Mouse (Mus musculus): Measurements from ENCODE around the gene Mtx1. TPM values are rescaled to one million over a fixed set of nuclear protein-coding genes. Genes with fewer than 3 reads are reported as not detected.

Gene Mtx1
- polyA plus RNA-seq, 1 experiment from 2014 or later = 188 TPM

DNA sequence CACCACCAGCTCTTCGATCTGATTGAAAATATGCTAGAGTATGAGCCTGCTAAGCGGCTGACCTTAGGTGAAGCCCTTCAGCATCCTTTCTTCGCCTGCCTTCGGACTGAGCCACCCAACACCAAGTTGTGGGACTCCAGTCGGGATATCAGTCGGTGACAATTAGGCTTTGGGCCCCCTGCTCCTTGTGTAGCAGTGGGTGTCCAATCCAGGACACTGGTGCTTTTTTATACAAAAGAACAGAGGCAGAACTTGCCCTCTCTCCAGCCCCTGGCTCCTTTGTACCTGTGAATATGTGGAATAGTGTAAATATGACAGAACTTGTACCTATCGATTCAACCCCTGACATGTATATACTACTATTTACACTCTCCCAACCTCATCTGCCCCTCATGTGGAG lies 50.5 kb downstream of the Mtx1 start:
- WGBS = 82% methylated on average over 7 of the region's 7 CpGs
- Histone ChIP-seq H3K36me3 (ENCODE audit: control insufficient read depth, insufficient read depth, low read length) (peaks cover 55% of the 10 kb centered on the region), H3K4me3 (ENCODE audit: low read length) (no peak overlapping the region), H3K4me2 (ENCODE audit: low read depth, low read length) (no peak overlapping the region), H3K9ac (ENCODE audit: low read length) (no peak overlapping the region), H3K27ac (ENCODE audit: low read length) (no peak overlapping the region), H3K4me1 (replicated peaks; ENCODE audit: control insufficient read depth, insufficient read depth, low read length) (peaks cover 8% of the 10 kb centered on the region), H3K27me3 (ENCODE audit: control insufficient read depth, insufficient read depth, low read depth, low read length) (no peaks in the 10 kb centered on the region), H3K9me3 (ENCODE audit: control insufficient read depth, low read length) (no peaks in the 10 kb centered on the region)
- no peak for ATAC-seq (ENCODE audit: low read depth)

DNA sequence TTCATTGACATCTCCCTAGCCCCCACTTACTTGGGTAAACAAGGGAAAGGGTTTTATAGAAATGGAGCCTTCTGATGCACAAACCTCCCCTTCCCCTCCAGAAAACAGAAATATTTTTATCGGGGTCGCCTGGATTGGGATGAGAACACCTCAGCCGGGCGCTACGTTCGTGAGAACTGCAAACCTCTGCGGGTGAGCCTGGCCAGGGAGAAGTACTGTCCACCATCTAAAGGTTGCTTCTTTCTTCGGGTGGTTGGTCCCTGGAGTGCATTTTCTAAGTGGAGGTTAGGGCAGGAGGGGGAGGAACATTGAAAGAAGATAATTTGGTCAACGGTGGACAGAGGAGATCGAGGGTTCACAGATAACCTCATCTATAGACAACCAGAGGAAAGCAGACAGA lies 51.3 kb downstream of the Mtx1 start:
- no peak overlapping the region for H3K4me2 ChIP-seq (ENCODE audit: low read depth, low read length)
- no peak overlapping the region for H3K9ac ChIP-seq (ENCODE audit: low read length)
- H3K4me1 ChIP-seq (replicated peaks; ENCODE audit: control insufficient read depth, insufficient read depth, low read length) = peaks cover 8% of the 10 kb centered on the region
- ATAC-seq (ENCODE audit: low read depth) = no peak
- no peaks in the 10 kb centered on the region for H3K9me3 ChIP-seq (ENCODE audit: control insufficient read depth, low read length)
- H3K27ac ChIP-seq (ENCODE audit: low read length) = no peak overlapping the region
- peaks cover 53% of the 10 kb centered on the region for H3K36me3 ChIP-seq (ENCODE audit: control insufficient read depth, insufficient read depth, low read length)
- H3K27me3 ChIP-seq (ENCODE audit: control insufficient read depth, insufficient read depth, low read depth, low read length) = no peaks in the 10 kb centered on the region
- no peak overlapping the region for H3K4me3 ChIP-seq (ENCODE audit: low read length)
- 89% methylated on average over 10 of the region's 10 CpGs for WGBS

DNA sequence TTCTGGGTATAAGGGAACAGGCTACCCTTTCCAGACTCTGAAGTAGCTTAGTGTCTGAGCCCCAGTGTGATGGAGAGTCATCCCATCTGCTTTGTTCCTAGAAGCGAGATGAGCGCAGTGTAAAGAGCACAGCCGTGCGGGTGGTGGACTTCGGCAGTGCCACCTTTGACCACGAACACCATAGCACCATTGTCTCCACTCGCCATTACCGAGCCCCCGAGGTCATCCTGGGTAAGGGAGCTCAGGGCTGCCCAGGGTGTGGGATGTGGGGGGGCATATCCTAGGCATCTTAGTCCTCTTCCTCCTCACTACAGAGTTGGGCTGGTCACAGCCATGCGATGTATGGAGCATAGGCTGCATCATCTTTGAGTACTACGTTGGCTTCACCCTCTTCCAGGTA lies 52.0 kb downstream of the Mtx1 start:
- peaks cover 54% of the 10 kb centered on the region for H3K36me3 ChIP-seq (ENCODE audit: control insufficient read depth, insufficient read depth, low read length)
- H3K4me1 ChIP-seq (replicated peaks; ENCODE audit: control insufficient read depth, insufficient read depth, low read length) = peaks cover 8% of the 10 kb centered on the region
- no peak overlapping the region for H3K4me2 ChIP-seq (ENCODE audit: low read depth, low read length)
- no peak overlapping the region for H3K27ac ChIP-seq (ENCODE audit: low read length)
- WGBS = 90% methylated on average over 11 of the region's 11 CpGs
- no peaks in the 10 kb centered on the region for H3K27me3 ChIP-seq (ENCODE audit: control insufficient read depth, insufficient read depth, low read depth, low read length)
- no peak overlapping the region for H3K9ac ChIP-seq (ENCODE audit: low read length)
- H3K9me3 ChIP-seq (ENCODE audit: control insufficient read depth, low read length) = no peaks in the 10 kb centered on the region
- no peak overlapping the region for H3K4me3 ChIP-seq (ENCODE audit: low read length)
- ATAC-seq (ENCODE audit: low read depth) = no peak

DNA sequence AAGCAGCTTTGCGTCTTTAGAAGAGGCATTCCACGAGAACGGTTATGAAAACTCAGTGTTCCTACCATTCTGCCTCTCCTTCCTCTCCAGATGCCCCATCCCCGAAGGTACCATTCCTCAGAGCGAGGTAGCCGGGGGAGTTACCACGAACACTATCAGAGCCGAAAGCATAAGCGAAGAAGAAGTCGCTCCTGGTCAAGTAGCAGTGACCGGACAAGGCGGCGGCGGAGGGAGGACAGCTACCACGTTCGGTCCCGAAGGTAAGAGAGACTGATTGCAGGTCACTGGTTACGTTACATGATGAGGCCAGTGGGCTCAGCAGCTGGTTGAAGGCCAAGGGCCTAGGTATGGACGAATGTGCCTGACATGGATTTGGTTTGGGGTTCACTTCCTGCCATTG lies 59.9 kb downstream of the Mtx1 start:
- Histone ChIP-seq H3K27ac (ENCODE audit: low read length) (no peak overlapping the region), H3K4me1 (replicated peaks; ENCODE audit: control insufficient read depth, insufficient read depth, low read length) (peaks cover 16% of the 10 kb centered on the region), H3K4me2 (ENCODE audit: low read depth, low read length) (no peak overlapping the region), H3K36me3 (ENCODE audit: control insufficient read depth, insufficient read depth, low read length) (peaks cover 33% of the 10 kb centered on the region), H3K9ac (ENCODE audit: low read length) (no peak overlapping the region), H3K4me3 (ENCODE audit: low read length) (no peak overlapping the region), H3K27me3 (ENCODE audit: control insufficient read depth, insufficient read depth, low read depth, low read length) (no peaks in the 10 kb centered on the region), H3K9me3 (ENCODE audit: control insufficient read depth, low read length) (no peaks in the 10 kb centered on the region)
- 90% methylated on average over 19 of the region's 19 CpGs for WGBS
- no peak for ATAC-seq (ENCODE audit: low read depth)

DNA sequence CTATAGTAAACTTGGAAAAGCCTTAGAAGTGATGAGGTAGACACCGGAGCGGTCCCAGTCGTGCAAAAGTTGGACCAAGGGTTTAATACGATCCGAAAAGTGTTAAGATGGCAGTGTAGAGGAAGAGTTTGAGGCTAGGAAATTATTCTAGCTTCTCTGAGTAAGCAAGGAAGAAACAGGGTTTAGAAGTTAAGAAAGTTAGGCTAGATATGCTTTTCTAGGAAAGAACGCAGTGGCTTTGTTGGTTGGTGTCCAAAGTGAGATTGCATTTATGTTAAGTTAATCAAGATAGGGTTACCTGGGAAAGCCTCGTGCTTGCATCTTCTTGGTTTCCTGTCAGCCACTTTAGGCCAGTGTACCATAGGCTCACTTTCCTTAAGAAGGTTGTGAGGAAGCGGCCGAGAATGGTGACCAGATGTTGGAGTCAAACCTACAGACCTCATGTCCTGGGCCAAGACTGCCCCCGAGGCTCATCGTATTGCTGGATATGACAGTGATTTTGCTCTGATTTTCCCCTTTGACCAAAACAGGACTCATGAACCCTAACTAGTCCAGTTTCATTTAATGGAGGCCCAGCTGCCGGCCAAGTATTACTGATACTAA lies 61.5 kb downstream of the Mtx1 start:
- Histone ChIP-seq H3K36me3 (ENCODE audit: control insufficient read depth, insufficient read depth, low read length) (peaks cover 23% of the 10 kb centered on the region), H3K4me3 (ENCODE audit: low read length) (peak overlapping the region; percentile 87), H3K27ac (ENCODE audit: low read length) (peak overlapping the region; percentile 97), H3K27me3 (ENCODE audit: control insufficient read depth, insufficient read depth, low read depth, low read length) (no peaks in the 10 kb centered on the region), H3K4me2 (ENCODE audit: low read depth, low read length) (peak overlapping the region; percentile 71), H3K4me1 (replicated peaks; ENCODE audit: control insufficient read depth, insufficient read depth, low read length) (peaks cover 17% of the 10 kb centered on the region), H3K9me3 (ENCODE audit: control insufficient read depth, low read length) (no peaks in the 10 kb centered on the region), H3K9ac (ENCODE audit: low read length) (peak overlapping the region; percentile 99)
- ATAC-seq (ENCODE audit: low read depth) = no peak
- 12% methylated on average over 12 of the region's 12 CpGs for WGBS

DNA sequence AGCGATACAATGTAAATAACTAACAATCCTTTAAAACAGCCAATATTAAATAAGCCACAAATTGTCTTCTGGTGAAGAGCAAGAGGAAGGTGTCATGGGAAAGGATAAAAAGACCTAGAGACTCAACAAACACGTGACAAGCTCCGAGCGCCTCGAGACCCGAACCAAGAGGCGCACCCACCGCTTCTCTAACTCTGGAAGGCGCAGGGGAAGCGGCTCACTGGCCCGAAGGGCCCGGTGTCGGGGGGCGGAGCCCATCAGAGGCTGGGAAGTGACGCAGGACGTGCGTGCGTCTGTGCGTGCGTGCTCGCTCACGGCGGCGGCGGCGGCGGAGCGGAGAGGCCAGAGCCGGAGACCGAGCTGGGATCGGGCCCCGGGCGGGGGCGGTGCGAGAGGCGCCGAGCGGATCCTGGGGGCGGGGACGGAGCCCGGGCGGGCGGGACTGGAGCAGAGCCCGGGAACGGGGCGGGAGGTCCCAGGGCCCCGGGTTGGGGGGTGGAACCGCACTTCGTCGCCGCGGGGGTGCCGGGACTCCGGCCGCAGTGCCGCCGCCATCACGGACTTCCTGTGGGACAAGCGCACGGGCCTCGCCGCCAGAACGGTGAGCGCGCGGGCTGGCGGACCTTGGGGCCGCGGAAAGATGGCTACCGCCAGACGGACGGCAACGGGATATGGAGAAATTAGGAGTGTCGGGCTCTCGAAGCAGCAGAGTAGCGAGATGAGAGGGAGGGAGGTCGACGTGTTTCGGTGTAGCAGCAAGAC lies 62.2 kb downstream of the Mtx1 start, which contains the start of gene Clk2:
Clk2 (plus strand) TSS at position 290 of the 762 bp plus-strand sequence.
- Histone ChIP-seq H3K9me3 (ENCODE audit: control insufficient read depth, low read length) (no peaks in the 10 kb centered on the region), H3K27ac (ENCODE audit: low read length) (peak within 1 kb of the TSS; percentile 97), H3K4me3 (ENCODE audit: low read length) (peak within 1 kb of the TSS; percentile 87), H3K4me1 (replicated peaks; ENCODE audit: control insufficient read depth, insufficient read depth, low read length) (peaks cover 23% of the 10 kb centered on the region), H3K9ac (ENCODE audit: low read length) (peak within 1 kb of the TSS; percentile 99), H3K36me3 (ENCODE audit: control insufficient read depth, insufficient read depth, low read length) (peaks cover 16% of the 10 kb centered on the region), H3K27me3 (ENCODE audit: control insufficient read depth, insufficient read depth, low read depth, low read length) (no peaks in the 10 kb centered on the region), H3K4me2 (ENCODE audit: low read depth, low read length) (peak within 1 kb of the TSS; percentile 71)
- WGBS = under 1% methylated on average over 74 of the region's 79 CpGs
- peak; percentile 98 for ATAC-seq (ENCODE audit: low read depth)

DNA sequence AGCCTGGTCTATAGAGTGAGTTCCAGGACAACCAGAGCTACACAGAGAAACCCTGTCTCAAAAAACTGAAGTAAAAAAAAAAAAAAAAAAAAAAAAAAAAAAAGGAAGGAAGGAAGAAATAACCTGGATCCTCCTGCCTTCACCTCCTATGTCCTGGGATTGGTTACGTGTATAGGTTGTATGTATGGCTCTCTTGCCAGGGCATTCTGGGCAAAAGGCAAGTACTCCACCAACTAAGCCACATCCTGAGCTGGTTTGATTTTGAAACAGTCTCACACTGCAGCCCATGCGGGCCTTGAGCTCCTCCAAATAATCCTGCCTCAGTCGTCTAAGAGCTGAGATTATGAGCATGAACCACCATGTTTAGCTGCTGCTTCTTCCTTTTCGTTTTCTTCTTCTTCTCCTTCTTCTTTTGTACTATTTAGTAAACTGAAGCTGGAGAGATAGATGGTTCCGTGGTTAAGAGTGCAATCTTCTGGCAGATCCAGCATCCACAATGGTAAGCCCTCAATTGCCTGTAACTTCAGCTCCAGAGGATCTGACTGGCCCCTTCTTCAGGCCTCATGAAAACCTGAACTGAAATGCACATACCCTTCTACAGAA lies 63.1 kb downstream of the Mtx1 start:
- no peaks in the 10 kb centered on the region for H3K9me3 ChIP-seq (ENCODE audit: control insufficient read depth, low read length)
- peaks cover 7% of the 10 kb centered on the region for H3K36me3 ChIP-seq (ENCODE audit: control insufficient read depth, insufficient read depth, low read length)
- no peak overlapping the region for H3K27ac ChIP-seq (ENCODE audit: low read length)
- 68% methylated on average over 5 of the region's 5 CpGs for WGBS
- peak overlapping the region; percentile 71 for H3K4me2 ChIP-seq (ENCODE audit: low read depth, low read length)
- peaks cover 28% of the 10 kb centered on the region for H3K4me1 ChIP-seq (replicated peaks; ENCODE audit: control insufficient read depth, insufficient read depth, low read length)
- peaks cover under 1% of the 10 kb centered on the region; the same call in 1 of the 2 replicates for H3K27me3 ChIP-seq (ENCODE audit: control insufficient read depth, insufficient read depth, low read depth, low read length)
- peak overlapping the region; percentile 99 for H3K9ac ChIP-seq (ENCODE audit: low read length)
- peak overlapping the region; percentile 87 for H3K4me3 ChIP-seq (ENCODE audit: low read length)
- no peak for ATAC-seq (ENCODE audit: low read depth)

DNA sequence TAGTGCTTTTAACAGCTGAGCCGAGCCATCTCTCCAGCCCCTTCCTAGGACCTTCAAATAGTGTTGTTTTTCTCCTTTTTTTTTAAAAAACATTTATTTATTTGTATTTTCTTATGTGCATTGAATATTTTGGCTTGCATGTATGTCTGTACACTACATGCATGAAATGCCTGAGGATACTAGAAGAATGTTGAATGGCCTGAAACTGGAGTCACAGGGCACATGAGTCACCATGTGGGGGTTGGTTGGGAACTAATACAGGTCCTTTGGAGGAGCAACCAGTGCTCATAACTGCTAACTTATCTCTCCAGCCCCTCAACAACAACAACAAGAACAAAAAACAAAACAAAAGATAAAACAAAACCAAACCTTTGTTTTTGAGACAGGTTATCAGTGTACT lies 63.8 kb downstream of the Mtx1 start:
- Histone ChIP-seq H3K36me3 (ENCODE audit: control insufficient read depth, insufficient read depth, low read length) (0 out of 2 replicates have a peak, but pooled peaks cover 2% of the 10 kb centered on the region), H3K9me3 (ENCODE audit: control insufficient read depth, low read length) (no peaks in the 10 kb centered on the region), H3K27ac (ENCODE audit: low read length) (no peak overlapping the region), H3K4me2 (ENCODE audit: low read depth, low read length) (no peak overlapping the region), H3K9ac (ENCODE audit: low read length) (no peak overlapping the region), H3K4me1 (replicated peaks; ENCODE audit: control insufficient read depth, insufficient read depth, low read length) (peaks cover 28% of the 10 kb centered on the region), H3K27me3 (ENCODE audit: control insufficient read depth, insufficient read depth, low read depth, low read length) (peaks cover 2% of the 10 kb centered on the region; the same call in 1 of the 2 replicates), H3K4me3 (ENCODE audit: low read length) (no peak overlapping the region)
- no peak for ATAC-seq (ENCODE audit: low read depth)
- WGBS = 76% methylated on average over 1 of the region's 1 CpGs

DNA sequence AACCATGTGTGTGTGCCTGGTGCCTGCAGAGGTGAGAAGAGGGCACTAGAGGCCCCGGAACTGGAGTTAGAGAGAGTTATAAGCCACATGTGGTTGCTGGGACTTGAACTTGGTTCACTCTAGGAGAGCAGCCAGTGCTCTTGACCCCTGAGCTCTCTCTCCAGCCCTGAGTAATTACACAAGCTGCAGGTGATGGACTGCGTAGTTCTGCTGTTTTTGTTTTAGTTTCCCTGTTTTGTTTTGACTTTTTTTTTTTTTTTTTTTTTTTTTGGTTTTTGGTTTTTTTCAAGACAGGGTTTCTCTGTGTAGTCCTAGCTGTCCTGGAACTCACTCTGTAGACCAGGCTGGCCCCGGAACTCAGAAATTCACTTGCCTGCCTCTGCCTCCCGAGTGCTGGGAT lies 65.1 kb downstream of the Mtx1 start:
- no peak for ATAC-seq (ENCODE audit: low read depth)
- no peak overlapping the region for H3K27ac ChIP-seq (ENCODE audit: low read length)
- H3K9ac ChIP-seq (ENCODE audit: low read length) = no peak overlapping the region
- H3K9me3 ChIP-seq (ENCODE audit: control insufficient read depth, low read length) = no peaks in the 10 kb centered on the region
- no peaks in the 10 kb centered on the region for H3K36me3 ChIP-seq (ENCODE audit: control insufficient read depth, insufficient read depth, low read length)
- H3K27me3 ChIP-seq (ENCODE audit: control insufficient read depth, insufficient read depth, low read depth, low read length) = peaks cover 2% of the 10 kb centered on the region; the same call in 1 of the 2 replicates
- peaks cover 28% of the 10 kb centered on the region for H3K4me1 ChIP-seq (replicated peaks; ENCODE audit: control insufficient read depth, insufficient read depth, low read length)
- no peak overlapping the region for H3K4me3 ChIP-seq (ENCODE audit: low read length)
- 63% methylated on average over 4 of the region's 4 CpGs for WGBS
- no peak overlapping the region for H3K4me2 ChIP-seq (ENCODE audit: low read depth, low read length)

All from lung, embryonic 16.5 days (tissue).